18 mouse cellular contexts compared by ENCODE assay signal in genomic region chr5:147147340-147147739, GRCm38 (mm10). TPM values are rescaled to one million over a fixed set of nuclear protein-coding genes. Genes with fewer than 3 reads are reported as not detected.
DNase-seq lines count a peak whose midpoint lies in the region; ATAC-seq and TF ChIP-seq lines count a peak whose summit lies in the region.
"Had no signal": no experiment of that assay in that cellular context is flagged by ENCODE, and none has a peak within 500 bp of the region (broad histone marks: within the 10 kb centered on the region; RNA-seq: fewer than 3 reads in every experiment).

No protein-coding gene starts in this region.

- no peaks in the 10 kb centered on the region for H3K27me3 ChIP-seq in liver, adult 2 months (ENCODE audit: control insufficient read depth, insufficient read depth, low read length)
- no peaks in the 10 kb centered on the region for H3K27me3 ChIP-seq in liver, embryonic 11.5 days (replicated peaks; ENCODE audit: control insufficient read depth, insufficient read depth, low read length)
- peaks cover 3% of the 10 kb centered on the region for H3K27me3 ChIP-seq in E14TG2a.4 (ENCODE audit: insufficient read depth, low read length)
- H3K27me3 ChIP-seq in forebrain, embryonic 16.5 days (replicated peaks; ENCODE audit: control insufficient read depth, insufficient read depth, low read length) = peaks cover 13% of the 10 kb centered on the region
- H3K27me3 ChIP-seq: embryonic facial prominence, embryonic 12.5 days; heart, embryonic 15.5 days; stomach, embryonic 15.5 days had no signal

- peak; percentile 33 for DNase-seq in liver, adult 2 months (ENCODE audit: extremely low read depth, low read depth, low spot score)
- no peak for DNase-seq in liver, embryonic 11.5 days (ENCODE audit: low spot score)
- peak; percentile 53 for DNase-seq in ZHBTc4 (ENCODE audit: low read depth, low spot score)
- DNase-seq in naive thymus-derived CD4-positive, alpha-beta T cell, adult 2 months (ENCODE audit: low read depth) = peak; percentile 27
- no peak for DNase-seq in left cerebral cortex, adult 8-10 months (ENCODE audit: low spot score in 2 of 2)
- DNase-seq: adrenal gland, postnatal 25 days; cerebellum, adult 9-10 months; gastrocnemius, postnatal 25 days; kidney, postnatal 14 days; lung, postnatal 10 days; right cerebral cortex, postnatal 25 days had no signal

- H3K36me3 ChIP-seq in liver, adult 2 months (ENCODE audit: control insufficient read depth, insufficient read depth, low read length) = no peaks in the 10 kb centered on the region
- no peaks in the 10 kb centered on the region for H3K36me3 ChIP-seq in liver, embryonic 11.5 days (ENCODE audit: control insufficient read depth, insufficient read depth, low read length)
- no peaks in the 10 kb centered on the region for H3K36me3 ChIP-seq in E14TG2a.4 (ENCODE audit: insufficient read depth, low read length)
- no peaks in the 10 kb centered on the region for H3K36me3 ChIP-seq in forebrain, embryonic 16.5 days (ENCODE audit: control insufficient read depth, insufficient read depth)
- H3K36me3 ChIP-seq: embryonic facial prominence, embryonic 12.5 days; heart, embryonic 15.5 days; hindbrain, embryonic 15.5 days; stomach, embryonic 15.5 days had no signal

- TF ChIP-seq CTCF in liver, adult 2 months (IDR thresholded peaks at IDR 0.05; ENCODE audit: low read depth, low read length) = peak; percentile 56; the same call in 1 of the 2 replicates
- TF ChIP-seq CTCF in E14TG2a.4 (conservative IDR thresholded peaks at IDR 0.05; ENCODE audit: low read length) = peak; percentile 76

- no peak overlapping the region for H3K9ac ChIP-seq in liver, adult 2 months (ENCODE audit: low read depth, low read length)
- H3K9ac ChIP-seq in liver, embryonic 11.5 days (ENCODE audit: low read depth, low read length) = no peak overlapping the region
- H3K9ac ChIP-seq in forebrain, embryonic 16.5 days (replicated peaks; ENCODE audit: low read depth, low read length) = no peak overlapping the region
- H3K9ac ChIP-seq: embryonic facial prominence, embryonic 12.5 days; forebrain, embryonic 13.5 days; heart, embryonic 15.5 days; hindbrain, embryonic 15.5 days; stomach, embryonic 15.5 days had no signal

- H3K4me2 ChIP-seq in liver, embryonic 11.5 days = no peak overlapping the region
- H3K4me2 ChIP-seq in forebrain, embryonic 16.5 days (ENCODE audit: low read length) = no peak overlapping the region
- H3K4me2 ChIP-seq: embryonic facial prominence, embryonic 12.5 days; forebrain, embryonic 13.5 days; heart, embryonic 15.5 days; hindbrain, embryonic 15.5 days; stomach, embryonic 15.5 days had no signal

- no peaks in the 10 kb centered on the region for H3K4me1 ChIP-seq in liver, adult 2 months (ENCODE audit: control insufficient read depth, insufficient read depth, low read length)
- H3K4me1 ChIP-seq in liver, embryonic 11.5 days (replicated peaks; ENCODE audit: control insufficient read depth, insufficient read depth, low read length) = no peaks in the 10 kb centered on the region
- H3K4me1 ChIP-seq in E14TG2a.4 (replicated peaks; ENCODE audit: low read depth, low read length) = peaks cover 14% of the 10 kb centered on the region
- H3K4me1 ChIP-seq in forebrain, embryonic 16.5 days (replicated peaks; ENCODE audit: control insufficient read depth, insufficient read depth, low read length) = no peaks in the 10 kb centered on the region
- H3K4me1 ChIP-seq: embryonic facial prominence, embryonic 12.5 days; forebrain, embryonic 13.5 days; heart, embryonic 15.5 days; hindbrain, embryonic 15.5 days; stomach, embryonic 15.5 days had no signal

- H3K79me2 ChIP-seq in liver, adult 2 months (ENCODE audit: control insufficient read depth, insufficient read depth, low read length) = no peaks in the 10 kb centered on the region

- TF ChIP-seq POLR2A in liver, adult 2 months (IDR thresholded peaks at IDR 0.05; ENCODE audit: extremely low read depth, insufficient read depth, low read length) = no peak

- H3K27ac ChIP-seq in liver, adult 2 months (replicated peaks; ENCODE audit: insufficient read depth, low read depth, low read length) = no peak overlapping the region
- H3K27ac ChIP-seq in liver, embryonic 11.5 days (ENCODE audit: low read depth, low read length) = no peak overlapping the region
- no peak overlapping the region for H3K27ac ChIP-seq in forebrain, embryonic 16.5 days (ENCODE audit: low read length)
- H3K27ac ChIP-seq: embryonic facial prominence, embryonic 12.5 days; forebrain, embryonic 13.5 days; heart, embryonic 15.5 days; hindbrain, embryonic 15.5 days; stomach, embryonic 15.5 days had no signal

- H3K9me3 ChIP-seq in liver, embryonic 11.5 days (ENCODE audit: control insufficient read depth, low read length) = no peaks in the 10 kb centered on the region
- peaks cover 6% of the 10 kb centered on the region; the same call in 1 of the 2 replicates for H3K9me3 ChIP-seq in E14TG2a.4 (ENCODE audit: low read length)
- H3K9me3 ChIP-seq in forebrain, embryonic 16.5 days (ENCODE audit: control insufficient read depth, low read length) = peaks cover 6% of the 10 kb centered on the region; the same call in 1 of the 2 replicates
- H3K9me3 ChIP-seq: embryonic facial prominence, embryonic 12.5 days; hindbrain, embryonic 15.5 days; stomach, embryonic 15.5 days had no signal

- no peak overlapping the region for H3K4me3 ChIP-seq in liver, adult 2 months (ENCODE audit: insufficient read depth, low read depth, low read length)
- H3K4me3 ChIP-seq in liver, embryonic 11.5 days (ENCODE audit: low read depth, low read length) = no peak overlapping the region
- no peak overlapping the region for H3K4me3 ChIP-seq in E14TG2a.4 (replicated peaks; ENCODE audit: low read length)
- no peak overlapping the region for H3K4me3 ChIP-seq in forebrain, embryonic 16.5 days (replicated peaks; ENCODE audit: low read length)
- H3K4me3 ChIP-seq: embryonic facial prominence, embryonic 12.5 days; forebrain, embryonic 13.5 days; heart, embryonic 15.5 days; hindbrain, embryonic 15.5 days; stomach, embryonic 15.5 days had no signal

- ATAC-seq in liver, embryonic 11.5 days (replicated peaks; ENCODE audit: low FRiP score) = no peak
- ATAC-seq in forebrain, embryonic 16.5 days = no peak
- ATAC-seq: forebrain, embryonic 13.5 days had no signal

RNA-seq across cellular contexts. Expression of gene Gsx1, which starts 41.2 kb away (rescaled TPM):
- total RNA-seq in liver, adult 2 months (2014; rRNA removed) = not detected in 2 replicates
- not detected in 2 replicates for polyA plus RNA-seq in liver, adult 2 months (2012; rRNA removed)
- not detected in 2 replicates for polyA plus RNA-seq in liver, embryonic 11.5 days (2014; fragmentation: Nextera tagmentation; extraction: Ambion mirVana)
- under 1 TPM in 2 of 4 experiments, not detected in 2; 0.34 to 0.42 TPM for total RNA-seq in left cerebral cortex, adult 8-10 months (2022)
- polyA plus RNA-seq in forebrain, embryonic 16.5 days (2015; fragmentation: Nextera tagmentation; extraction: Ambion mirVana) = 1.5 and 1.9 TPM in 2 replicates
- total RNA-seq: adrenal gland, postnatal 25 days; gastrocnemius, postnatal 25 days had no signal
- polyA plus RNA-seq: heart, embryonic 15.5 days; stomach, embryonic 15.5 days had no signal

Comparison
In these comparisons a context has a peak if more than half of its experiments do, and no peak if none do; other contexts are left out.
1. DNase-seq: peak in liver, adult 2 months (single experiment), ZHBTc4 (single experiment) and naive thymus-derived CD4-positive, alpha-beta T cell, adult 2 months (single experiment); none in liver, embryonic 11.5 days (single experiment) and left cerebral cortex, adult 8-10 months (0 of 2).